Mouse (Mus musculus) effector memory CD4-positive, alpha-beta T cell, adult 7 months (primary cell): ENCODE data around the gene Cort. TPM values are rescaled to one million over a fixed set of nuclear protein-coding genes. Genes with fewer than 3 reads are reported as not detected.

ENCODE experiments used
- polyA plus RNA-seq: library from polyadenylated mRNA; unstranded; fragments of 100-300 nt; shearing (Covaris generic); gene quantifications from one replicate; pipeline ENCODE4 v1.2.1, GENCODE M21; 2017

The Cort gene
- polyA plus RNA-seq: not detected

DNA sequence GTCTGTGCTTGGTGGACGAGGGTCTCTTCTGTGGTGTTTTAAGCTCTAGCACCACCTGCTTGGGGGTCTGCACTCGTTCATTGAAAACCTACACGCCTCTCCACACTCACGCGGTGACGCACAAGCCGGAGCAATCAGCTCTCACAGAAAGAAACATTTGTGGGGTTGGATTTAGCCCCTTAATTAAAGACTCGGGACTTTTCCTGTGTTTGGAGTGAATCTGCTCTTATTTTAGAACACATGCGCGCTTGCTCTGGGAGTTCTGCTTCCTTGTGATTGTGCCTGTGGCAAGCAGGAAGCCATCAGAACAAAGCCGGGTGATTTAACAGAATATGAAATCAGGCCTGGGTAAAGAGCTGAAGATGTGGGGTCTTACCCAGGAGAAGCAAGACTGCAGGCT is at the start of gene Cort:
TSS of gene Cort (minus strand) at position 101 of the 400 bp plus-strand sequence.

DNA sequence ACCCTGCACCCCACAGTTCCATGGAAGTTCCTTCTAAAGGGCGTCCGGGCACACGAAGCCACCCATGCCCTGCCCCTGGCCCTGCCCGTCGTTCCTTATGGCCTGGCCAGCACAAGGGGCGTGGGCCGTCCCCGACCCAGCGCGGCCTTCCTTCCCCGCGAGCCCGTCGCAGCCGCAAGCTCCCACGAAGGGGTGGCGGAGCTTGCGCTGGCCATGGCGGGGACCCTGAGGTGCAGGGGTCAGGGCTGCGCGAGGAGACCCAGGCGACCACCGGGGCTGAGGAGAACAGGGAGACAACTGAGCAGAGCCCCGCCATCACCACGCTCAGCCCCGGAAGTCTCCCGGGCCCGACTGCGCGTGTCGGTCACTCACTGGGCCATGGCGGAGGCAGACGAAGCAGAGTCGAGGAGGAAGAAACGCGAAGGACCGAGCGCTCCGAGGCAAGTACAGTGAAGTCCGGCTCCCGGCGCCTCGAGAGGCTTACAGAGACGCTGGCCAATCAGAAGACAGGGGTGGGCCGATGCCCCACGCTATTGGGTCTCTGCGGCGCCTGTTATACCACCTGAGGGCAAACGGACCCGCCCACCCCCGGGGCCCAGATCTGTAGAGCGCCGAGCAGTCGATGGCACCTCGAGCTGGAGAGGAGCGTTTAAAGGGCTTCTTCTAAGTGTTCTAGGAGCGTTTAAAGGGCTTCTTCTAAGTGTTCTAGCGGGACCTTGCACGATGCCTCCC is 39.8 kb upstream of the Cort start, which contains the start of gene Pgd:
TSS of gene Pgd (minus strand) at position 557 of the 732 bp plus-strand sequence.

DNA sequence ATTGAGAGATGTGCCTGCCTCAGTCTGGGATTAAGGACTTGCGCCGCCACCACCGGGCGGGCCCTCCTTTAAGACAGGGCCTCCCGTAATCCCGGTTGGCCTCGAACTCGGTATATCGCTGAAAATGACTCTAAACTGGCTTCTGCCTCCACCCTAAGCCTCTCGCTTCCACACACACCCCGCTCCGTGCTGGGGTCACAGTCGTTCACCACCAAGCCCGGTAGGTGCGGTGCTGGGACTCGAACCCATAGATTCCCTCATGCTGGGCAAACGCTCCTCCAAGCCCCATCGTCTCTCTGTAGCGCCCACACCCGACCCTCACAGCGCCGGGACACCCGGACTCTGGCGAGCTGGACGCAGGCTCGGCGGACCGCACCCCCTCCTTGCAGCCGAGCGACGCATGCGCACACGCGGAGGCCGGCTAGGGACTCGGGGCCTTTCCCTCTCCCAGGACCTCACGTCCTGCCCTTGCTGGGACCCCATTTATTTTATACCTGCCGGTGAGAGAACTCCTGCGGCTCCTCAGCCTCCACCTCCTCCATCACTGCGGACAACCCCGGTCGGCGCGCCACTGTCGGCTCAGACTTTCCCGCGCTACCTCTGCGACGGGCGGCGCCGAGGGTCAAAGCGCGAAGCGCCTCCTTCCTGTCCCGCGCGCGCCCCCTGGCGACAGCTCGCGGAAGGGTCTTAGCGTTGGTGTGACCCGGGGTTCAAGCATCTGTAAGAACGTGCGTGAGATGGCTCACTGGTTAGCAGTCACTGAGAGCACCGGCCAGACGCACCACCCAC is 10.6 kb upstream of the Cort start, which contains the start of gene Cenps:
TSS of gene Cenps (minus strand) at position 648 of the 789 bp plus-strand sequence.

DNA sequence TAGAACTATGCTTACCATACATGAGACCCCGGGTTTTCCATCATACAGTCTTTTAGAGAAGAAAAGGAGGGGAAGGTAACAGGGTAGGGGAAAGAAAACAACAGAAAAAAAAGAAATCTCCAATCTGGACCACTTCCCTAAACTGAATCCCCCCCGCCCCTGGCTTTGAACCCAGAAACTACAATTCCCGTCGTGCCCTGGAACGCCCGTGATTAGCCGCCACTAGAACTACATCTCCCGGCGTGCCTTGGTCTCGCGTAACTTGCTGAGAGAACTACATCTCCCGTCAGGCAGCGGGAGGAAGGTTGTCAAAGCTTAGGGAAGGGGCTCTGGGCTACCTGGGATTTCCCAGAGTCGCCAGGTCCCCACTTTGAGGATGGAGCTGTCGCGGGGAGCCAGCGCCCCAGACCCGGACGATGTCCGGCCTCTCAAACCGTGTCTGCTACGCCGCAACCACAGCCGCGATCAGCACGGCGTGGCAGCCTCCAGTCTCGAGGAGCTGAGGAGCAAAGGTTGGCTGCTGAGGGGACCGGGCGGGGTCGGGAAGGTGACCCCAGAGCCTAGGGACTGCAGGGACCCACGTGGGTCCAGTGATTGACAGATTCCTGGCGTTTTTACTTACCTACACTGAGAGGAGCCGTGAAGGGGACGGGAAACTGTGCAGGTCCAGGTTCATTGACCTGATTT is 22.5 kb downstream of the Cort start, which contains the start of gene Dffa:
TSS of gene Dffa (plus strand) at position 272 of the 687 bp plus-strand sequence.

DNA sequence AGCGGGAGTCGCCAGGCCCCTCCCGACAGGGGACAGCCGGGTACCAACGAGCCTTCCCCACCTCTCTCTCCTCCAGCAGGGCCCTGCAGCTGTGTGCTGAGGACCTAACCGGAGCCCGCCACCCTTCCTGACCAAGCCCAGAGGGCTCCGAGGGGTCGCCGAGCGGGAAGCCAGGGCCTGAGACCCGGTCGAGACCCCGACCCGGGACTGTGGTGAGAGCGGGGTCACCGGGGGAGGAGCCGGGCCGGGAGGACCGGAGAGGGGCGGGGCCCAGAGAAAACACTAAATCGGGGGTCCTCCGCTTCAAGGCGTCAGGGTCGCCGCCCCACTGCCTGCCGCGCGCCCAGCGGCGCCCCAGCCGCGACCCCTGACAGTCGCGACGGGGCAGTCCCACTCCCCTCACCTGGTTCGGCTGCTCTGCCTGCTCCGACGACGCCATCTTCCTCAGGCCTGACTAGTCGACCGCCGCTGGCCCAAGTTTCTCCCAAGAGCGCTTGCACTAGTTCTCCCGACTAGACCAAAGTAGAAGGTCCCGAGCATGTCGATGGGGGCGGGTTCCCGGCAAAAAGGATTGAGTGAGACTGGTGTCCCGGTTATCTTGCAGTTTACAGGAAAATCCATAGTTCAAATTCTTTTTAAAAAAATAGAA is 27.1 kb downstream of the Cort start, which contains the start of gene Pex14:
TSS of gene Pex14 (minus strand) at position 508 of the 649 bp plus-strand sequence.

Other genes starting within 250 kb of the Cort start
- gene Pex14, start 26.9 kb downstream of the Cort start, polyA plus RNA-seq: 34.5 TPM
- gene Dffa, start 22.6 kb downstream of the Cort start, polyA plus RNA-seq: 25.7 TPM
- 2.2 TPM for gene Cenps, start 10.9 kb upstream of the Cort start, polyA plus RNA-seq
- 39.1 TPM for gene Pgd, start 40.0 kb upstream of the Cort start, polyA plus RNA-seq
- 46.3 TPM for gene Kif1b, start 180.9 kb upstream of the Cort start, polyA plus RNA-seq